Comparison of ENCODE assay signal across 14 mouse cellular contexts in genomic region chr19:40332303-40332702, GRCm38 (mm10).
"Had no signal": no experiment of that assay in that cellular context is flagged by ENCODE, and none has a peak within 500 bp of the region (broad histone marks: within the 10 kb centered on the region; RNA-seq: fewer than 3 reads in every experiment).

No protein-coding gene starts in this region.

- ATAC-seq: liver, postnatal 0 days; midbrain, embryonic 15.5 days had no signal

- DNase-seq: liver, embryonic 13.5 days; liver, postnatal 0 days; right cerebral cortex, postnatal 4 days; spleen, adult 18-20 months; thymus, adult 18-20 months; thymus, postnatal 14 days had no signal

- H3K4me3 ChIP-seq: layer of hippocampus, adult 2 months; limb, embryonic 12.5 days; liver, embryonic 13.5 days; lung, embryonic 15.5 days; midbrain, embryonic 15.5 days; neural tube, embryonic 12.5 days had no signal

- H3K27me3 ChIP-seq: limb, embryonic 12.5 days; liver, embryonic 13.5 days; lung, embryonic 15.5 days; megakaryocyte, embryonic 14.5 days; midbrain, embryonic 15.5 days; neural tube, embryonic 12.5 days had no signal

- H3K27ac ChIP-seq: layer of hippocampus, adult 2 months; limb, embryonic 12.5 days; liver, embryonic 13.5 days; lung, embryonic 15.5 days; macrophage; midbrain, embryonic 15.5 days; neural tube, embryonic 12.5 days had no signal

- H3K36me3 ChIP-seq: limb, embryonic 12.5 days; midbrain, embryonic 15.5 days had no signal

- H3K9me3 ChIP-seq: limb, embryonic 12.5 days; liver, embryonic 13.5 days; lung, embryonic 15.5 days; midbrain, embryonic 15.5 days; neural tube, embryonic 12.5 days had no signal

- H3K4me2 ChIP-seq: limb, embryonic 12.5 days; liver, embryonic 13.5 days; lung, embryonic 15.5 days; midbrain, embryonic 11.5 days; midbrain, embryonic 15.5 days; neural tube, embryonic 12.5 days had no signal

- H3K4me1 ChIP-seq: limb, embryonic 12.5 days; lung, embryonic 15.5 days; midbrain, embryonic 15.5 days; neural tube, embryonic 12.5 days had no signal

- H3K9ac ChIP-seq: limb, embryonic 12.5 days; liver, embryonic 13.5 days; liver, postnatal 0 days; lung, embryonic 15.5 days; midbrain, embryonic 15.5 days; neural tube, embryonic 12.5 days had no signal
